ENCODE assay signal across 20 mouse cellular contexts in genomic region chr7:65484170-65484778, GRCm38 (mm10). TPM values are rescaled to one million over a fixed set of nuclear protein-coding genes. Genes with fewer than 3 reads are reported as not detected.
DNase-seq lines count a peak whose midpoint lies in the region; ATAC-seq and TF ChIP-seq lines count a peak whose summit lies in the region.
"Had no signal": no experiment of that assay in that cellular context is flagged by ENCODE, and none has a peak within 500 bp of the region (broad histone marks: within the 10 kb centered on the region; RNA-seq: fewer than 3 reads in every experiment).

No protein-coding gene starts in this region.

- DNase-seq in kidney, postnatal 4 days = no peak
- DNase-seq in Patski (ENCODE audit: low read depth, low spot score) = no peak
- DNase-seq in lung, adult 2 months = no peak
- no peak for DNase-seq in hindbrain, postnatal 0 days (ENCODE audit: low spot score)
- DNase-seq: adrenal gland, adult 2 months; adrenal gland, postnatal 25 days; cerebellum, adult 2 months; cerebellum, postnatal 10 days; forebrain, postnatal 0 days; gastrocnemius, adult 2 months; gastrocnemius, postnatal 25 days; heart, postnatal 4 days had no signal

- H3K4me2 ChIP-seq in kidney, embryonic 16.5 days (replicated peaks; ENCODE audit: low read depth, low read length) = no peak overlapping the region
- H3K4me2 ChIP-seq in intestine, postnatal 0 days (replicated peaks; ENCODE audit: low read depth) = no peak overlapping the region
- no peak overlapping the region for H3K4me2 ChIP-seq in hindbrain, postnatal 0 days (ENCODE audit: low read depth, low read length)
- H3K4me2 ChIP-seq: forebrain, embryonic 13.5 days; heart, embryonic 13.5 days; hindbrain, embryonic 13.5 days had no signal

- H3K36me3 ChIP-seq in kidney, embryonic 16.5 days (ENCODE audit: insufficient read depth, low read length) = no peaks in the 10 kb centered on the region
- no peaks in the 10 kb centered on the region for H3K36me3 ChIP-seq in intestine, postnatal 0 days (ENCODE audit: control insufficient read depth, insufficient read depth)
- no peaks in the 10 kb centered on the region for H3K36me3 ChIP-seq in hindbrain, postnatal 0 days (ENCODE audit: insufficient read depth, low read length)
- H3K36me3 ChIP-seq: embryonic facial prominence, embryonic 10.5 days; heart, embryonic 13.5 days; hindbrain, embryonic 13.5 days had no signal

- in situ Hi-C loops in Patski (cut with MboI; ENCODE audit: low pct_unique_long_range_greater_than_20kb) = loop anchor here (25.0 kb wide), 1 partner anchor 122 kb away; no protein-coding TSS in a partner anchor

- no peak overlapping the region for H3K4me3 ChIP-seq in kidney, embryonic 16.5 days (ENCODE audit: low read length)
- no peak overlapping the region for H3K4me3 ChIP-seq in intestine, postnatal 0 days (ENCODE audit: low read depth, low read length)
- no peak overlapping the region for H3K4me3 ChIP-seq in lung, adult 2 months (replicated peaks; ENCODE audit: extremely low read depth, low read depth, low read length)
- no peak overlapping the region for H3K4me3 ChIP-seq in hindbrain, postnatal 0 days (ENCODE audit: low read length)
- H3K4me3 ChIP-seq: embryonic facial prominence, embryonic 10.5 days; forebrain, embryonic 13.5 days; gastrocnemius, adult 2 months; heart, embryonic 13.5 days; hindbrain, embryonic 13.5 days had no signal

- TF ChIP-seq CTCF in Patski (IDR thresholded peaks at IDR 0.05) = peak; percentile 34
- TF ChIP-seq CTCF in intestine, postnatal 0 days (IDR thresholded peaks at IDR 0.05; ENCODE audit: low read depth) = peak; percentile 53
- TF ChIP-seq CTCF in lung, adult 2 months (IDR thresholded peaks at IDR 0.05; ENCODE audit: insufficient read depth, low read length) = no peak
- TF ChIP-seq CTCF in hindbrain, postnatal 0 days (IDR thresholded peaks at IDR 0.05; ENCODE audit: low read depth) = no peak

- H3K4me1 ChIP-seq in kidney, embryonic 16.5 days (ENCODE audit: insufficient read depth, low read length) = peaks cover 22% of the 10 kb centered on the region
- H3K4me1 ChIP-seq in intestine, postnatal 0 days (replicated peaks; ENCODE audit: control insufficient read depth, insufficient read depth, low read length) = peaks cover 3% of the 10 kb centered on the region; the same call in 1 of the 2 replicates
- H3K4me1 ChIP-seq in lung, adult 2 months (ENCODE audit: control insufficient read depth, insufficient read depth, low read length) = peaks cover 3% of the 10 kb centered on the region
- H3K4me1 ChIP-seq in hindbrain, postnatal 0 days (ENCODE audit: insufficient read depth, low read length) = peaks cover 7% of the 10 kb centered on the region

- H3K9ac ChIP-seq in kidney, embryonic 16.5 days (replicated peaks; ENCODE audit: low read length) = no peak overlapping the region
- H3K9ac ChIP-seq in intestine, postnatal 0 days (ENCODE audit: low read depth, low read length) = no peak overlapping the region
- no peak overlapping the region for H3K9ac ChIP-seq in hindbrain, postnatal 0 days (replicated peaks; ENCODE audit: low read length)
- H3K9ac ChIP-seq: forebrain, embryonic 13.5 days; forebrain, postnatal 0 days; heart, embryonic 13.5 days; hindbrain, embryonic 13.5 days had no signal

- POLR2A ChIA-PET in Patski (lab: Charles Lee) = no interaction called here

- no peaks in the 10 kb centered on the region for H3K9me3 ChIP-seq in kidney, embryonic 16.5 days (ENCODE audit: low read length)
- no peaks in the 10 kb centered on the region for H3K9me3 ChIP-seq in intestine, postnatal 0 days (ENCODE audit: control insufficient read depth)
- no peaks in the 10 kb centered on the region for H3K9me3 ChIP-seq in hindbrain, postnatal 0 days (ENCODE audit: low read length)
- H3K9me3 ChIP-seq: embryonic facial prominence, embryonic 10.5 days; forebrain, embryonic 13.5 days; heart, embryonic 13.5 days; hindbrain, embryonic 13.5 days had no signal

- TF ChIP-seq POLR2A in lung, adult 2 months (IDR thresholded peaks at IDR 0.05; ENCODE audit: borderline replicate concordance, extremely low read depth, low read depth, low read length) = no peak

- no peak overlapping the region for H3K27ac ChIP-seq in kidney, embryonic 16.5 days (ENCODE audit: low read length)
- H3K27ac ChIP-seq in intestine, postnatal 0 days (ENCODE audit: low read depth, low read length) = peak overlapping the region; percentile 81
- H3K27ac ChIP-seq in hindbrain, postnatal 0 days = no peak overlapping the region
- H3K27ac ChIP-seq: embryonic facial prominence, embryonic 10.5 days; forebrain, embryonic 13.5 days; gastrocnemius, adult 2 months; heart, embryonic 13.5 days; hindbrain, embryonic 13.5 days had no signal

- 11% methylated on average over 5 of the region's 5 CpGs for WGBS in kidney, embryonic 16.5 days
- WGBS in intestine, postnatal 0 days = 24% methylated on average over 5 of the region's 5 CpGs
- WGBS in lung, adult 2 months = 51% methylated on average over 5 of the region's 5 CpGs
- 82% methylated on average over 5 of the region's 5 CpGs for WGBS in hindbrain, postnatal 0 days

- CTCF ChIA-PET in Patski (lab: Charles Lee) = interaction anchor here (1.2 kb wide), 1 partner anchor 16 kb away, joined by 4 read pairs; no protein-coding TSS in a partner anchor

- peak; percentile 32; the same call in 1 of the 2 replicates for ATAC-seq in kidney, embryonic 16.5 days (ENCODE audit: low FRiP score, low TSS enrichment)
- ATAC-seq in Patski = no peak
- peak; percentile 17 to 32; a peak in 2 of 4 replicates for ATAC-seq in hematopoietic stem cell, adult 5-6 weeks (replicated peaks in 1 of 2; ENCODE audit: insufficient read depth in 1 of 2, low FRiP score in 2 of 2, low TSS enrichment in 1 of 2, low read depth in 1 of 2, poor library complexity in 2 of 2, severe bottlenecking in 2 of 2)
- ATAC-seq in intestine, postnatal 0 days = peak; percentile 84
- ATAC-seq in hindbrain, postnatal 0 days = no peak
- ATAC-seq: forebrain, embryonic 13.5 days; forebrain, postnatal 0 days had no signal

- no peaks in the 10 kb centered on the region; the same call in 1 of the 2 replicates for H3K27me3 ChIP-seq in kidney, embryonic 16.5 days (ENCODE audit: insufficient read depth, low read length)
- H3K27me3 ChIP-seq in Patski = no peaks in the 10 kb centered on the region
- no peaks in the 10 kb centered on the region for H3K27me3 ChIP-seq in intestine, postnatal 0 days (replicated peaks; ENCODE audit: control insufficient read depth, insufficient read depth, low read length)
- no peaks in the 10 kb centered on the region for H3K27me3 ChIP-seq in hindbrain, postnatal 0 days (ENCODE audit: insufficient read depth, low read length)
- H3K27me3 ChIP-seq: CH12.LX; forebrain, embryonic 13.5 days; heart, embryonic 13.5 days; hindbrain, embryonic 13.5 days had no signal

RNA-seq across cellular contexts. Expression of gene Tjp1, which starts 43.3 kb away (rescaled TPM):
- 29.1 and 29.9 TPM in 2 replicates for polyA plus RNA-seq in kidney, embryonic 16.5 days (2015; fragmentation: Nextera tagmentation; extraction: Ambion mirVana)
- polyA plus RNA-seq in Patski (2021) = 67.3 TPM
- 3.4 and 5.3 TPM in 2 replicates for total RNA-seq in hematopoietic stem cell, adult 5-6 weeks (2017)
- 9.7 and 10.5 TPM in 2 replicates for polyA plus RNA-seq in intestine, postnatal 0 days (2015; fragmentation: Nextera tagmentation; extraction: Ambion mirVana)
- polyA plus RNA-seq in lung, adult 2 months (2012; rRNA removed) = 58.9 and 64.8 TPM in 2 replicates
- total RNA-seq in hindbrain, postnatal 0 days (2014; rRNA removed) = 46.2 and 69.5 TPM in 2 replicates
- 20.2 and 24.2 TPM in 2 replicates for polyA plus RNA-seq in hindbrain, postnatal 0 days (2015; fragmentation: Nextera tagmentation; extraction: Ambion mirVana)
- total RNA-seq: CH12.LX had no signal

Comparison
In these comparisons a context has a peak if more than half of its experiments do, and no peak if none do; other contexts are left out.
1. ATAC-seq: peak in kidney, embryonic 16.5 days (single experiment), hematopoietic stem cell, adult 5-6 weeks (2 of 2) and intestine, postnatal 0 days (single experiment); none in Patski (single experiment) and hindbrain, postnatal 0 days (single experiment).
2. CTCF ChIP-seq: peak in Patski (single experiment) and intestine, postnatal 0 days (single experiment); none in lung, adult 2 months (single experiment) and hindbrain, postnatal 0 days (single experiment).